Mouse (Mus musculus): ENCODE measurements around the gene Tgif2.
"Not testable (repeated sequence)": the region's sequence is repeated elsewhere in the genome, so short reads cannot be mapped to it uniquely, and the experiment has no call there.

Gene Tgif2

DNA sequence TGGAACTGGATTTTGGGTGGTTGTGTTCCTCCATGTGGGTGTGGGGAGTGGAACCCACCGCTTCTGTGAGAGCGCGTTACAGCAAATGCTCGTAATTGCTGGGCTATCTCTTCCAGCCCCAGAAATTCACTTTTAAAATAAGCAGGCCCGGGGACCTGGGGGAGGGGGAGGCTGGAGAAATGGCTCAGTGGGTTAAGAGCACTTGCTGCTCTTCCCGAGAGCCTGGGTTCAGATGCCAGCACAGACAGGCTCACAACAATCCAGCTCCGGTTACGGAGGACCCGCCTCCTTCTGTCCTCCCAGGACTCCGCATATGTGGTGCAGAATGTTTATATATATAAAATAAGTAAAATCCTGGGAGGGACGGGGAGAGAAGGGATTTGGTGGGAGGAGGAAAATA lies 2.9 kb downstream of the Tgif2 start:
- DNase-seq (ENCODE audit: low read depth, low spot score), result no peak

DNA sequence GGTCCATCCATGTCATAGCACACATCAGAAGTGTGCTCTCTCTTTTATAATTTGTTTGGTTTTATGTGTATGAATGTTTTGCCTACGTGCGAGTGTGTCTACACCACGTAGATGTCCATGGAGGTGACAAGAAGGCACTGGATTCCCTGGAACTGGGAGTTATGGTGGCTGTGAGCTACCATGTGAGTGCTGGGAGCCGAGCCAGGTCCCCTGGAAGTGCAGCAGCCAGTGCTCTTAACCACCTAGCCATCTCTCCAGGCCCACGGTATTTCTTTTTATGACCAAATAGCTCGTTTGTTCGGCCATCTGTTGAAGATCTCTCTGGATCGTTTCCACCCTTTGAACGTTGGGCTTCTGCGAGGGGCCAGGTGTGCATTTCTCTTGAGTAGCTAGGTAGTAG lies 3.5 kb downstream of the Tgif2 start:
- no peak for DNase-seq (ENCODE audit: low read depth, low spot score)

DNA sequence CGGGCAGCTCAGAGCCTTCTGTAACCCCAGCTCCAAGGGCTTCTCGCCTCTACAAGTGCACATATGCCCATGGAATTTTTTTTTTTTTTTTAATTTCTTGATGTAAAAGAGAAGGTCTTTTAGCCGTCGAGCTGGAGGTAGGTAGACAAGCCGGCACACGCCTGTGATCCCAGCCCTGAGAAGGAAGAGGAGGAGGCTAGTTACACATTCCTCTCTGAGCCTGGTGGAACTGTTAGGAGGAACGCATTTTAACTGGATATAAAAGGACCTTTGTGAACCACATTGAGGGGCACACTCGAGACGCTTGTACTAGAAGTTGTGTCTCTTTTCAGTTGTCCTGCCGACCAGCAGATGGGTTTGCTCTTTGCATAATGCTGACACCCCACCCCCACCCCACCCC lies 4.9 kb downstream of the Tgif2 start:
- no peak for DNase-seq (ENCODE audit: low read depth, low spot score)

DNA sequence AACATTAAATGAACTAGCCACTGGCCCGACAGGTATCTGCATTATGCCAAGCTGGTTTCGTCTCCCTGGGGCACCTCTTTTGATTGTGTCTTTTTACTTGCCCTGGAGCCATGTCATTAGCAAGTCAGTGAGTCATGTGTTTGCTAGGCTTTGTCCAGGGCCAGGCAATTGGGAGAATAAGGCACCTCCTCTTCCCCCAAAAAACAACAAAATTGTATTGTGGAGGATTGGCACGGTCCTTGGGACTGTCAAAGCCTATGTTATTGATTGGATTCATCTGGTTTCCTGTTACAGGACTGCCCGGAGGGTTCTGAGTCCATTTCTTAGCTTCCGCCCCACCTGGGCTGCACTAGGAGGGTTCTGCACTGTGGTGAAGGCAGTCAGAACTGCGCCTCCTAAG lies 7.8 kb downstream of the Tgif2 start:
- DNase-seq (ENCODE audit: low read depth, low spot score), result no peak

DNA sequence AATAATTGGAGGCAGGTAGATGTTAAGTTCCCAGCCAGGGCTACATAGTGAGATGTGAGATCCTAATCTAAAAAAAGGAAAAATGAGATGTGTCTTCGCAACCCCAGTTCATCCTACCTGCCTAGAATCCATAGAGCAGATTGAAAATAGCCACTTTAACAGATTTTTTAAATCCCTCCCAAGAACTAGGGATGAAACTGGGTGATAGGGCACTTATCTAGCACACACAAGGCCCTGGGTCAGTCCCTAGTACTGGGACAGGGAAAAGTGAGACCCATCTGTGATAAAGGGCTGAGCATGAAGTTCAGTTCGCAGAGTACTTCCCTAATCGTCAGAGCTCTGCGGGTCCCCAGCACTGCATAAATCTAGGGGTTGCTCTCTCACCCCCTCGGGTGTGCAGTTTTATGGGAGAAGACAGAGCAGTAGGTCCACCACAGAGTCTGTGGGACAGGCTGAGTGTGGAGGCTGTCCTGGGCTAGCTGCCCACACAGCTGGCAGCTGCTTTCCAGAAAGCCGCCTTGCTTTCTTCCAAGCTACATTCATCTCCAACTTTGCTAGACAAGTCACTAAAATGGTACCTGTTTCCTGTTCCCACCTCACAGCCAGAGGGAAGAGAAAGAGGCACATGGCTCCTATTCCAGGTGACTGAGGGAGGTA lies 8.8 kb downstream of the Tgif2 start:
- peak; percentile 38 for DNase-seq (ENCODE audit: low read depth, low spot score)

DNA sequence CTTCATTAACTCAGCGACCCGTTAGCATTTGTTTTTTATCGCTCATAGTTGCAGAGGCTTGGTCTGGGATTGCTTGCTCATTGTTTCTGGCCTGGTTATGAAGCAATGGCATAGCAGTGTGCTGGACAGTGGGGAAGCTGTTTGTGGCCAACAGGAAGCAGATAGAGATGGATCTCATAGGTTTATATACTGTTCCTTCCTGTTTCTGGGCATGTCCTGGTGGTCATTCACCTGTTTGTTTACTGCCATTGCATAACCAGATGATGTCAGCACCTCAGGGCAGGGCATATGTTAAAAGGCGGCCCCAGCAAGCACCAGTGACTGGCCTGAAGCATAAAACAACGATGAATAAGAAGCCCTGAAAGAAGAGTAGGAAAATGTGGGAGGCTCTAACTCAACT lies 10.7 kb downstream of the Tgif2 start:
- no peak for DNase-seq (ENCODE audit: low read depth, low spot score)

DNA sequence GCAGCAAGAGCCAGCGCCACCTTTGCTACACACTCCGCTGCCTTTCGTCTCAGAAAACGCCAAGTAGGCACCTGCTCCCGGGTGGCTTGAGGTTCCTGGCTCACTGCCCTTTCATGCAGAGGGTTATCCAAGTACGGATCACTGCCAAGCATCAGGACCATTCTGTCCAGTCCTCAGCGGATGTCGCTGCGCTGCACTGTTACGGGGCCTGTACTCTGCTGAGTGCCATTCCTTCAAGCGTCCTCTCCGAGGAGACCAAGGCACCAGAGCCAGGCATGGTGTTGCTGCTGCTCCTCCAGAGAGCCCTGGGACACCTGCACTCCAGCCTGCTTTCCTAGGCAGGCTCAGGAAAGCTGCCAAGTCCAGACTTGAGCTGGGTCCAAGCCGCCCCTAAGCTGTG lies 13.8 kb downstream of the Tgif2 start:
- DNase-seq (ENCODE audit: low read depth, low spot score), result not testable (repeated sequence)

DNA sequence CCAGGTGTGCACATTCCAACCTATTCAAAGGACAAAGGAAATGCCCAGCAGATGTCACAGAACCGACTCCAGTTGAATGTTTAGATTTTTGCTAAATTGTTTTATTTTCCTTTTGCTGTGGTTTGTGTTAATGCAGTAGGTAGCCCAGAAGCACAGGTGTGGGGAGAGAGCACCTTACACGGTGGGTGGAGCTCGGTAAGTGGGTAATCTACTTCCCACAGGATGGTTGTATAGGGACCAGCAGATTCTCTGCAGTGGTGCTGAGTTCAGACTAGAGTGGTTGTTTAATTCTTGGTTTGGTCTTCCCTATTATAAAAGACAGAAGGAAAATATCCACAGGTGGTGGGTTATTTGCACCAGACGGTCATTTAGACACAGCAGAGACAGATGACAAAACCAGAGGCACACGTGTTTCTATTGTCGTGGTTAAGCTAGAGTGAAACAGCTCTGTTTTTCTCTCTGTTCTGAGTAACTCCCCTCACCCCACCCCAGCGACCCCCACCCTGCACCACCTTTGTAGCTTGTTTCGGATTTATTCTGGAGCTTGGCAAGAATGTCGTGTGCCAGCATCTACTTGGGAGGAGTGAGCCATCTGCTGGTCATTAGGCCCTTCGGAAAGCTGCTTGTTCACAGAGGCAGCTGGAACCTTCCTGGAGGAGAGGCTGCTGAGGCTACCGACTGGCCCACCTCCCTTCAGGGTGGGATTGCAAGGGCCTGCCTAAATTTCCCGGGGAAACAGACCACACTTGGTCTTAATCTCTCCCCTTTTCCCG lies 14.4 kb downstream of the Tgif2 start:
- DNase-seq (ENCODE audit: low read depth, low spot score), result peak; percentile 88

DNA sequence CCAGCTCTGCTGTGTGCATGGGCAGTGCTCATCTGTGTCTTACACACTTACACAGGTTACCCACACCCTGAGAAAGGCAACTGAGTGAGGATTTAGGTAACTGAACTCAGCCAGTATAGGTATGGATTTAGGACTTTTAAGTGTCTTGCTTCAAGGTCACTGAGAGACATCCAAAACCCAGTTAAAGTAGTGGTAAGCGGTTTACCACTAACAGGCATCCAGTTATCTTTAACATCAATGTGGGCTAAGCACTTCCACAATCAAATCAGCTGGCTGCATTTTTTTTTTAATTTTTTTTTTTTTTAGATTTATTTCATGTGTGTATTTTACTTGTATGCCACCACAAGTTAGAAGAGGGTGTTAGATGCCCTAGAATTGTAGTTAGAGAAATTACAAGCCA lies 16.5 kb downstream of the Tgif2 start:
- no peak for DNase-seq (ENCODE audit: low read depth, low spot score)

DNA sequence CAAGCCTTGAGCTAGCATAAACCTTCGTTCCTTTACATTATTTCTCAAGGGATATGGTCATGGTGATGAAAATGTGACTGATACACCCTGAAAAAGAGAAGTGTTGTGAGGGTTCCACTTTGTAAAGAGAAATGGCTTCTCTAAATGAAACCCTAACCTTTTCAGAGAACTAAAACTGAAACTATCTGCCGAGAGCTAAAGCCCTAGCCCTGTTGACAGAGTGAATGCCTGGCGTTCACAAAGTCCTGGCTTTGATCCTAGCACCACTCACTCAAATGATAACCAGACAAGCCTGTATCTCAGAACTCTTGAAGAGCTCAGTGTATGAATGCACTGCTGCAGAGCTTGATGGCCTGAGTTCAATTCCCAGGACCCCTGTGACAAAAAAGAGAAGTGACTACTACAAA lies 17.6 kb downstream of the Tgif2 start:
- DNase-seq (ENCODE audit: low read depth, low spot score), result no peak

DNA sequence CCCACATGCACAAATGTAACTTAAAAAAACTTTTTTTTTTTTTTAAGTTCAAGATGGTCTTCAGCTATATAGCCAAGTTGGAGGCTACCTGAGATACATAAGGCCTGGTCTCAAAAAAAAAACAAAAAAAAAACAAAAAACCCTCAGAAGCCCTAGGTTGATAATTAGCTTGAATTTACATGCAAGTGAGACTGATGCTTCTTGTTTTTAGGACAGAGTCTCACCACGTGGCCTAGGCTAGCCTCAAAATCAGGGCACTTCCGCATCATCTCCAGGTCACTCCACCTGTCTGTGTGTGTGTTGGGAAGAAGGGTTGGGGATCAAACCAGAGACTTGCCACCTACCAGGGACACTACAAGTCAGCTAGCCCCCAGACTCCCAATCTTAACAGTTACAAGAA lies 18.0 kb downstream of the Tgif2 start, which contains the start of gene 4930518I15Rik:
TSS of gene 4930518I15Rik (minus strand) at position 112 of the 400 bp plus-strand sequence.
- no peak for DNase-seq (ENCODE audit: low read depth, low spot score)

DNA sequence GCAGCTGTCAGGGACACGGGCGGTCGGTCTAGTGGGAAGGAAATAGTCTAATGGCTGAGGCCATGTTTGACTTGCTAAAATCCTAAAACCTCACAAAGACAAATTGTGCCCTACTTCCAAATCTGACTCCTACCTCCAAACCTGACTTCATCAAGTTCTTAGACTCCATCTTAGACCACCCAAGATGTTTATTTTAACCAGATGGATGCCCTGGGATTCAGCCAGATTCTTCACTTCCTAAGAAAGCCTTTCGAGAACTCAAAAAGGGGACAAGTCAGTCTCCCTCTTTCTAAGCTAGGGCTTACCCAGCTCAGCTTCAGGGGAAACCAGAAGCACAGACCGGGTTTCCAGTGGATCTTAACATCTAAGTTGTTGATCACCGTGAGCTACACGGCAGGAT lies 18.9 kb downstream of the Tgif2 start:
- no peak for DNase-seq (ENCODE audit: low read depth, low spot score)

DNA sequence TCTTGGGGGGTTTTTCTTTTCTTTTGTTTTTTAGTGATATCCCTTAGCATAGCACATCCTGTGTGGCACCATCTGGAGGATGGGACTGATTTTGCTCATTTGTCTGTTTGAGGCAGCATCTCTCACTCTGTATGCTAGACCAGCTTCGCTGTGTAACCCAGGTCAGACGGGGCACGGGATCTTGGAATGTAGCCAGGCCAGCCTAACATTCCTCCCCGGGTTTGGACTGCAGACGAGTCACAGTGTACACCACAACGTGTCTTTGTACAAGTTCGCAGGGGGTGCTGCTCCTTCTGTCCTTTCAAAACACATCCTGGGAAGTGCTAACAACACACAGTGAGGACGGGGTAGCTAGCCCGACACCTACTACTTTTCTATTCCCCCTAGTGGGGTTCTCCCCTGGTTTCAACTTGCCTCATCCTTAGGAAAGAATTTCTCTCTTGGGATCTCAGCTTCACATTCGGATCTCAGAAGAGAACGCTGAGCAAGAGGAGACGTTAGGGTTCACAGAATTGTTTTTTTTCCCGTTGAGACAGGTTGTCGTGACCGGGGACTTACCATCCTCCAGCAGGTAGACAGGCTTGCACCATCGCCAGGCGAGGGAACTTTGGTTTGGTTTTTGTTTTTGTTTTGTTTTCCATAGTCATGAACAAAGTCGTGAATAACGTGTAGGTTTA lies 22.4 kb downstream of the Tgif2 start:
- DNase-seq (ENCODE audit: low read depth, low spot score), result peak; percentile 32

DNA sequence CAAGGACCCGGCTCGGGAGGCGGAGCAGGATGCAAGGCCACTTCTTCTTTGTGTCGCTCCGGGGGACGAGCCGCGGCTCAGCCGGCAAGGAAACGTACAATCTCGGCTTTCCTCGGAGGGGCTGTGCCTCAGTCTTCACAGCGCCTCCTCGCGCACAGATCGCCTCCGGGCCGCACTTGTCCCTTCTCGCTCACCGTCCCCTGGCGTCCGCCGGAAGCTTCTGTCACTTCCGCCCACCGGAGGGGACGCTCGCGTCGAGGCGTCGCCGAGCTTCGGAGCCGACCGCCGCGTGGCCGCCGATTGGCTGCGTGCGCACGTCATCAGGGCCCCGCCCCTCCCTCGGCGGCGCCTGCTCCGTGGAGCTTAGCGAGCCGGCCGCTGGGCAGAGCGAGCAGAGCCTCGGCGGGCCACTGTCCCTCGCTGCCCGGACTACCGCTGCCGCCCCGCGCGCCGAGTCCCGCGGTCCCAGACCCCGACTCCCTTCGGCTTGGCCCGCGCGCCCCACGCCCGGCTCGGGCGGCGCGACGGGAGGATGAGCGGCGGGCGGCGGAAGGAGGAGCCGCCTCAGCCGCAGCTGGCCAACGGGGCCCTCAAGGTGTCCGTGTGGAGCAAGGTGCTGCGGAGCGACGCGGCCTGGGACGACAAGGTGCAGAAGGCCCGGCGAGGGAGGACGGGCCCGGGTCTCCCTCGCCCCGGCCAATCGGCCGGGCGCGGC lies 23.1 kb downstream of the Tgif2 start, which contains the start of gene Rab5if:
TSS of gene Rab5if (plus strand) at position 357 of the 715 bp plus-strand sequence.
- peak; percentile 99 for DNase-seq (ENCODE audit: low read depth, low spot score)

DNA sequence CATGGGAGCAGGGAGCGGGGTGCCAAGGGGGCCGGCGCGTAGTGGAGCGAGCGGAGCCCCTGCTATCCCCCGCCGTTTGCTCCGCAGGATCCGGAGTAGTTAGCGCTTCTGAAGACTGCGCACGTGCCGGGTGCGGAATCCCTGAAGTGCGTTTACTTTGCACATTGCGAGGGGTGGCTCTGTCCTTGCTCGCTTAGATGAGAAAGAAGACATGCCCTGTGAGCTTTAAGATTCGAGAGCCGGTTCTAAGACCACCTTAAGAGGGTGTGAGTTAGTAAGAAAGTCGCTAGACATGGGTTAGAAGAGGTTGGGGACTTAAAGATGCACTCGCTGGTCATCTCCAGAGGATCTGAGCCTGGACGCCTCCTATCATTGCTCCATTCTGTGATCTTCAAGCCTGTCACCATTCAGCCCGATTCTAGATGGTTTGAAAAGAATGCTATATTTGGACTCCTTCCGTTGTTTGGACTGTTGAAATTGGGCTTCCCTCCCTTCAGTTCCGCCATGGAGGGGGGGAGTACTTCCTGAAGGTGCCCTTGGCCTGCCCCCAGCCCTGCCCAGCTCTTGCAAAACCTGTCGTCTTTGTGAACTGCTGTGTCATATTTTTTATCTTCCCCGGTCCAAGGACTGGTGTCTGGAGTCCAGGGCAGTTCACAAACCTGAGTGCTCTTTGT lies 23.8 kb downstream of the Tgif2 start:
- DNase-seq (ENCODE audit: low read depth, low spot score), result peak; percentile 18

DNA sequence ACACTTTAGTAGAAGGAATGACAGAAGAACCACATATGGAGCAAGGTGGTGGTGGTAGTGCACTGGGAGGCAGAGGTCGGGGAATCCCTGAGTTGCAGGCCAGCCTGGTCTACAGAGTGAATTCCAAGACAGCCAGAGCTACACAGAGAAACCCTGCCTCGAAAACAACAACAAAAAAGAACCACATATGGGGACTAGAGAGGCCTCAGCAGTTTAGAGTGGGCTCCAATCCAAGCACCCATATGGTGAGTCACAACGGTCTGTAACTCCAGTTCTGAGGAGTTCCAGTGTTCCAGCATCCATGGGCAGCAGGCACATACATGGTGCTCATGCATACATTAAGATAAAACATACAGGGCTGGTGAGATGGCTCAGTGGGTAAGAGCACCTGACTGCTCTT lies 24.7 kb downstream of the Tgif2 start:
- DNase-seq (ENCODE audit: low read depth, low spot score), result peak; percentile 55

DNA sequence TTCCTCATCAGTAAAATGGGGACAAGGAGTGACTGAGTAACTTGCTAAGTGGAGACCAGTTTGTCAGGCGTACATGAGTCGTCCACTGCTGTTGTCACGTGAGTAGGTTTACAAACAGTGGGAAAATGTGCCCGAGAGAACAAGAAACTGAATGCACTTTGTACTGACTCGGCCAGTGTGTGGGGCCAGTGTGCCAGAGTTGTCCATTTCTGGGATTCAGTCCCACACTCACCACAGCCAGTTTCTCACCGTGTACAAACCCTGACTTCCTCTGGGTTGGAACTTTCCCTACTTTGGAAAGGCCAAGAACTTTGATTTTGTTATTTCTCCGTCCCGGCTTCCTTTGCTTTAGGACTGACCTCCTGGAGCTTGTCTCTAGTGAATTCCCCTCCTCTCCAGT lies 29.2 kb downstream of the Tgif2 start:
- DNase-seq (ENCODE audit: low read depth, low spot score), result peak; percentile 49

DNA sequence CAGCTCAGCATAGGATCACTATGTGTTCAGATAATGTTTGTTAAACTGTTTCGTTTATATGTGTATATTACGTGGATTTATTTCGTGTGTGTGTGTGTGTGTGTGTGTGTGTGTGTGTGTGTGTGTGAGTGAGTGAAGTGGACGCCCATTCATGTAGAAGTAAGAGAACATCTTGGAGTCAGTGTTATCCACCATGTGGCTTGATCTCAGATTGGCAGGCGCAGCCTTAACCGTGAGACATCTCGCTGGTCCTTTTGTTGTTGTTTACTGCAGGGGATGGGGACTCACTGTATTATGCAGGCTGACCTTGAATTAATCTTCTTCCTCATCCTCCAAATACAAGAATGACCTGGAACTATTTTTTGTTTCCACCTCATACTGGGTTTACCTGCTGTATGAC lies 29.7 kb downstream of the Tgif2 start:
- no peak for DNase-seq (ENCODE audit: low read depth, low spot score)

DNA sequence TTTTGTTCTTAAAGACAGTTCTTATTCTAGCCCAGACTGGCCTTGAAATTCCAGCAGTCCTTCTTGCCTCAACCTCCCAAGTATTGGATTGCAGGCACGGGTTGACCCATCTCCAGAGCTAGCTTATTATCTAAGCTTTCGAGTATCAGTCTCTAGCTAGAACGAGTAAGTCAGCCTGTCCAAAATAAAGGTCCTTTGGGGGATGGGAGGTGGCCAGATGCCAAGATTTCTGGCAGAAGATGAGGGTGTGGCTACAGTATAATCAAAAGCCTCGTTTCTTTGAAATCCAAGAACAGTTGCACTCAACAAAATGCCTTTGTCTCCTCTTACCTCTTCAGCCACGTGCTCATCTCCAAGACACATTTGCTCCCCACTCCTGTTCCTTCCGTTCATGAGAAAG lies 30.7 kb downstream of the Tgif2 start:
- DNase-seq (ENCODE audit: low read depth, low spot score), result no peak

DNA sequence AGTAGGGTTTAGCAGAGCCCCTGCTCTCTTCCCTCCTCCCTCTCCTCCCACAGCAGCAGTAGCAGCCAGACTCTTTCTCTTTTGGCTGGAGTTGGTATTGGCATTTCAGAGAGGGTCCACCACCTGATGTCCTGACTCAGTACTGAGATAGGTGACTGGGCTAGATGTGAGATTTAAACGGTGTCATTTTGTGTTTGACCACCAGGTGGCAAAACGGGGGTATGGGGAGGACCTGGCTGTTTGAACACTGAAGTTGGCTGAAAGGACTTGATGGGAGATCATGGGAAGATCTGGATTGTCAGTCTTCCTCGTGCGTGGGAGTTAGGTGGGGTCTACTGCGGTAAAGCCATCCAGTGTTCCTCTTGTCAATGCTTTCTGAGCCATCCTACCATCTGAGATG lies 33.8 kb downstream of the Tgif2 start:
- peak; percentile 90 for DNase-seq (ENCODE audit: low read depth, low spot score)

DNA sequence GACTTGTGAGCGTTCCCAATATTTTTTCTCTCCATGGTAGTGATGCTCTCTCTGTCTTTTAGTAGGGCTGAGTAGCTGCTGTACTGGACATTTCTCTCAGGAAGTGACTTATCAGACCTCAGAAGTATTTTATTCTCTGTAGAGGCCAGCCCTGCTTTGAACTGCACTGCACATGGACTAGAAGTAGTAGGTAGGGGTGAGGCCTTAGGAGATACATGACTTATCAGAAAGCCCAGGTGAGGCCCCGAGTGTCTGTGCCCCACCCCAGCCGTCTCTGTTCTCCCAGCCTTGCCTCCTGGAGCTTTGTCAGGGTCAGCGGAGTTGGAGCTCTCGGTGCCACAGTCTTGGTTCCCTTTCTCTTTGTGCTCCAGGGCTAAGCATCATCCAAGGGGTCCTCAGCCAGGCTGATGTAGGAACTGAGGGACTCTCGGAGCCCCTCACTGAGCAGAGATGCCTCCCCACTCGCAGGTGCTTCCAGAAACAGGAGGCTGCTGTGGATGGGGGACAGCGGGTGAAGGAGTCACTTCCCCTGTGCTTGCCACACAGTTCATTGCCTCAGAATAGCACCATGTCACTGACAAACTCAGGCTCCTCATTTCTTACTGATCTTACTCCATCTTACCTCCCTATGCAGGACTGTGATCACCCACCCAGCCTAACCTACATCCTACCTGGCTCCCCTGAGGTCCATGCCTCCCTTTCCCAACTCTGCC lies 34.4 kb downstream of the Tgif2 start:
- no peak for DNase-seq (ENCODE audit: low read depth, low spot score)

All from brain, adult 2 months (tissue).